Comparison of ENCODE assay signal across 8 mouse cellular contexts in the genomic region with DNA sequence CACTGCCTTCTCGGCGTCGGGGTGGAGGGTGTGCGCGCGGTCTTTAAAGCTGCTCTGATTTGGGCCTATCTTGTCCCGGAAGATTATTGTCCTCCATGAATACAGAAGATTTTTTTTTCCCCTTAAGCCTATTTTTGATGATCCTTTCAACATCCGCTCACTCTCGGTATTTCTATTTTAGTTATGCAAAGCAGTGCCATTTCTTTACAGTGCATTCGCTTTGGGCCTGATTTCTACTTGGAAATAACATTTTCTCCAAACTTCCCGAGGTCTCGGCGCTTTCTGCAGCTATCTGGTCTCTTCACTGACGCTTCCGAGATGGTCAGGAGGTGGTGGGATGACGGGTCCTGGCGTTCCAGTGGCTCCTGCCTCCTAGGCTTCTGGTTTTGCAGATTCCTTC. TPM values are rescaled to one million over a fixed set of nuclear protein-coding genes. Genes with fewer than 3 reads are reported as not detected.
A peak's percentile ranks its signal among the peaks of the same experiment; 100 is the strongest.
DNase-seq lines count a peak whose midpoint lies in the region; ATAC-seq and TF ChIP-seq lines count a peak whose summit lies in the region.

No protein-coding gene starts in this region.

- H3K4me1 ChIP-seq in lung, embryonic 14.5 days (ENCODE audit: insufficient read depth) = peaks cover 8% of the 10 kb centered on the region
- peaks cover 20% of the 10 kb centered on the region for H3K4me1 ChIP-seq in intestine, embryonic 14.5 days (replicated peaks; ENCODE audit: control insufficient read depth, insufficient read depth, low read length)
- H3K4me1 ChIP-seq in neural tube, embryonic 12.5 days = peaks cover 16% of the 10 kb centered on the region

- peak overlapping the region; percentile 94 for H3K27ac ChIP-seq in lung, embryonic 14.5 days (ENCODE audit: low read depth)
- H3K27ac ChIP-seq in intestine, embryonic 14.5 days (ENCODE audit: low read depth) = peak overlapping the region; percentile 94
- H3K27ac ChIP-seq in neural tube, embryonic 12.5 days = peak overlapping the region; percentile 79

- under 1% methylated on average over 17 of the region's 17 CpGs for WGBS in lung, embryonic 14.5 days
- under 1% methylated on average over 17 of the region's 17 CpGs for WGBS in intestine, embryonic 14.5 days
- WGBS in neural tube, embryonic 12.5 days = under 1% methylated on average over 17 of the region's 17 CpGs

- peak overlapping the region; percentile 93 for H3K4me3 ChIP-seq in lung, embryonic 14.5 days (ENCODE audit: low read depth, low read length)
- peak overlapping the region; percentile 83 for H3K4me3 ChIP-seq in intestine, embryonic 14.5 days (ENCODE audit: low read depth, low read length)
- peak overlapping the region; percentile 89 for H3K4me3 ChIP-seq in neural tube, embryonic 12.5 days

- no peak for TF ChIP-seq CTCF in lung, embryonic 14.5 days (IDR thresholded peaks at IDR 0.05; ENCODE audit: low read depth)

- DNase-seq in lung, embryonic 14.5 days = peak; percentile 32
- no peak for DNase-seq in lung, postnatal 25 days (ENCODE audit: low spot score)
- peak; percentile 25 for DNase-seq in embryo, embryonic 9.5 days (ENCODE audit: extremely low spot score)
- no peak for DNase-seq in intestine, embryonic 14.5 days (ENCODE audit: low spot score)
- no peak for DNase-seq in yolk sac, embryonic 10.5 days (ENCODE audit: low spot score)
- DNase-seq in cerebellum, adult 11-12 months = no peak
- DNase-seq in cerebellum, adult 9-11 months = no peak

- no peaks in the 10 kb centered on the region for H3K27me3 ChIP-seq in lung, embryonic 14.5 days (ENCODE audit: insufficient read depth, low read length)
- no peaks in the 10 kb centered on the region for H3K27me3 ChIP-seq in intestine, embryonic 14.5 days (replicated peaks; ENCODE audit: control insufficient read depth, insufficient read depth, low read length)
- no peaks in the 10 kb centered on the region for H3K27me3 ChIP-seq in neural tube, embryonic 12.5 days (replicated peaks)

- H3K9ac ChIP-seq in lung, embryonic 14.5 days = peak overlapping the region; percentile 79
- peak overlapping the region; percentile 83 for H3K9ac ChIP-seq in intestine, embryonic 14.5 days (ENCODE audit: low read length)
- peak overlapping the region; percentile 94 for H3K9ac ChIP-seq in neural tube, embryonic 12.5 days

- peaks cover 12% of the 10 kb centered on the region; the same call in 1 of the 2 replicates for H3K36me3 ChIP-seq in lung, embryonic 14.5 days (ENCODE audit: insufficient read depth)
- peaks cover 11% of the 10 kb centered on the region for H3K36me3 ChIP-seq in intestine, embryonic 14.5 days (ENCODE audit: control insufficient read depth, insufficient read depth, low read length)
- H3K36me3 ChIP-seq in neural tube, embryonic 12.5 days = peaks cover 25% of the 10 kb centered on the region

- no peak; the same call in 1 of the 2 replicates for ATAC-seq in lung, embryonic 14.5 days (ENCODE audit: insufficient read depth)
- no peak for ATAC-seq in intestine, embryonic 14.5 days (replicated peaks; ENCODE audit: low FRiP score, low TSS enrichment, low read depth)
- no peak for ATAC-seq in neural tube, embryonic 12.5 days (ENCODE audit: low FRiP score, low read depth)

- peak overlapping the region; percentile 88 for H3K4me2 ChIP-seq in lung, embryonic 14.5 days
- H3K4me2 ChIP-seq in intestine, embryonic 14.5 days (ENCODE audit: low read length) = peak overlapping the region; percentile 74
- peak overlapping the region; percentile 72 for H3K4me2 ChIP-seq in neural tube, embryonic 12.5 days (replicated peaks)

- no peaks in the 10 kb centered on the region for H3K9me3 ChIP-seq in lung, embryonic 14.5 days (ENCODE audit: low read depth, low read length)
- H3K9me3 ChIP-seq in intestine, embryonic 14.5 days (ENCODE audit: control insufficient read depth, low read length) = no peaks in the 10 kb centered on the region
- H3K9me3 ChIP-seq in neural tube, embryonic 12.5 days = no peaks in the 10 kb centered on the region

RNA-seq across cellular contexts. Expression of a gene that starts 0.7 kb away (rescaled TPM):
- 147 TPM in 2 replicates for polyA plus RNA-seq in lung, embryonic 14.5 days (2014; fragmentation: Nextera tagmentation; extraction: Ambion mirVana)
- polyA plus RNA-seq in intestine, embryonic 14.5 days (2014; fragmentation: Nextera tagmentation; extraction: Ambion mirVana) = 139 and 145 TPM in 2 replicates
- polyA plus RNA-seq in neural tube, embryonic 12.5 days (2016; fragmentation: Nextera tagmentation; extraction: Ambion mirVana) = 184 and 187 TPM in 2 replicates

Comparison
In these comparisons a context has a peak if more than half of its experiments do, and no peak if none do; other contexts are left out.
1. DNase-seq: peak in lung, embryonic 14.5 days (single experiment) and embryo, embryonic 9.5 days (single experiment); none in lung, postnatal 25 days (single experiment), intestine, embryonic 14.5 days (single experiment), yolk sac, embryonic 10.5 days (single experiment), cerebellum, adult 11-12 months (single experiment) and cerebellum, adult 9-11 months (single experiment).
2. Peak in every context shown above with its lines, with median percentiles within 50 percentile points of each other: H3K27ac ChIP-seq, H3K4me2 ChIP-seq, H3K4me3 ChIP-seq and H3K9ac ChIP-seq.